Mouse (Mus musculus) intestine, embryonic 15.5 days (tissue): ENCODE data around the gene Cd207. TPM values are rescaled to one million over a fixed set of nuclear protein-coding genes. Genes with fewer than 3 reads are reported as not detected.
"Not testable (repeated sequence)": the region's sequence is repeated elsewhere in the genome, so short reads cannot be mapped to it uniquely, and the experiment has no call there.

ENCODE experiments used
- ATAC-seq: fragments of 200-750 bp; cut with Nextera tagmentation; 2 replicates; pipeline ENCODE4 v1.8.0; 2017; ENCODE audit warnings: moderate TSS enrichment, moderate library complexity
- H3K27ac ChIP-seq: fragments of 300-500 bp; sonication (generic); 2 replicates; pipeline ENCODE4 v1.5.1; 2015; ENCODE audit warnings: mild to moderate bottlenecking, inconsistent platforms
- H3K27me3 ChIP-seq: fragments of 300-500 bp; sonication (generic); replicated peaks from 2 replicates; pipeline ENCODE4 v1.6.1; 2015; ENCODE audit warnings: inconsistent platforms
- H3K36me3 ChIP-seq: fragments of 300-500 bp; sonication (generic); 2 replicates; pipeline ENCODE4 v1.6.1; 2015; ENCODE audit warnings: inconsistent platforms
- H3K4me1 ChIP-seq: fragments of 300-500 bp; sonication (generic); replicated peaks from 2 replicates; pipeline ENCODE4 v1.6.1; 2015; ENCODE audit warnings: inconsistent platforms
- H3K4me2 ChIP-seq: fragments of 300-500 bp; sonication (generic); replicated peaks from 2 replicates; pipeline ENCODE4 v1.6.1; 2015; ENCODE audit warnings: mild to moderate bottlenecking, inconsistent platforms
- H3K4me3 ChIP-seq: fragments of 300-500 bp; sonication (generic); replicated peaks from 2 replicates; pipeline ENCODE4 v1.5.1; 2015; ENCODE audit warnings: inconsistent platforms
- H3K9ac ChIP-seq: fragments of 300-500 bp; sonication (generic); 2 replicates; pipeline ENCODE4 v1.6.1; 2015; ENCODE audit warnings: inconsistent platforms
- H3K9me3 ChIP-seq: fragments of 300-500 bp; sonication (generic); 2 replicates; pipeline ENCODE4 v1.6.1; 2016; ENCODE audit warnings: inconsistent platforms
- WGBS: fragments of 180-500 bp; shearing (Covaris S2); methylation state at CpG from one replicate; pipeline ENCODE4 v1.1.7; 2015; 5-methylcytosine and 5-hydroxymethylcytosine counted together
- polyA plus RNA-seq: library from polyadenylated mRNA; unstranded; fragments of >200 nt; fragmentation: Nextera tagmentation; extraction: Ambion mirVana; gene quantifications from 2 replicates; pipeline ENCODE4 v1.2.1, GENCODE M21; 2015

Gene Cd207
- polyA plus RNA-seq, 1 experiment from 2014 or later, result not detected

GRCm38 (mm10) chr6:83693835-83694234 is 16.2 kb upstream of the Cd207 start:
- no peak overlapping the region for H3K27ac ChIP-seq
- 0 out of 2 replicates have a peak, but pooled peaks have one; percentile 15 for ATAC-seq
- no peaks in the 10 kb centered on the region for H3K4me1 ChIP-seq
- no peaks in the 10 kb centered on the region for H3K36me3 ChIP-seq
- WGBS, result under 1% methylated on average over 9 of the region's 9 CpGs
- no peak overlapping the region for H3K4me3 ChIP-seq
- H3K4me2 ChIP-seq, result no peak overlapping the region
- no peaks in the 10 kb centered on the region for H3K9me3 ChIP-seq
- peaks cover 81% of the 10 kb centered on the region for H3K27me3 ChIP-seq
- H3K9ac ChIP-seq, result no peak overlapping the region

GRCm38 (mm10) chr6:83692962-83693361 is 15.3 kb upstream of the Cd207 start:
- Histone ChIP-seq H3K27ac (no peak overlapping the region), H3K4me2 (no peak overlapping the region), H3K36me3 (no peaks in the 10 kb centered on the region), H3K9ac (no peak overlapping the region), H3K27me3 (peaks cover 75% of the 10 kb centered on the region), H3K4me3 (no peak overlapping the region), H3K9me3 (no peaks in the 10 kb centered on the region), H3K4me1 (no peaks in the 10 kb centered on the region)
- 4% methylated on average over 12 of the region's 12 CpGs for WGBS
- no peak for ATAC-seq

- H3K27me3 ChIP-seq, result peaks cover 55% of the 10 kb centered on the region
- no peak overlapping the region for H3K4me2 ChIP-seq
- no peak overlapping the region for H3K9ac ChIP-seq
- no peaks in the 10 kb centered on the region for H3K36me3 ChIP-seq
- no peaks in the 10 kb centered on the region for H3K4me1 ChIP-seq
- H3K9me3 ChIP-seq, result no peaks in the 10 kb centered on the region
- H3K27ac ChIP-seq, result no peak overlapping the region
- no peak for ATAC-seq
- 50% methylated on average over 2 of the region's 2 CpGs for WGBS
- H3K4me3 ChIP-seq, result no peak overlapping the region
Observed at GRCm38 (mm10) chr6:83690936-83691335, 13.3 kb upstream of the Cd207 start.

GRCm38 (mm10) chr6:83690277-83690676 is 12.6 kb upstream of the Cd207 start:
- H3K27ac ChIP-seq, result no peak overlapping the region
- H3K9me3 ChIP-seq, result no peaks in the 10 kb centered on the region
- no peak for ATAC-seq
- 38% methylated on average over 4 of the region's 5 CpGs for WGBS
- H3K9ac ChIP-seq, result no peak overlapping the region
- peaks cover 48% of the 10 kb centered on the region for H3K27me3 ChIP-seq
- H3K4me2 ChIP-seq, result no peak overlapping the region
- H3K36me3 ChIP-seq, result no peaks in the 10 kb centered on the region
- no peak overlapping the region for H3K4me3 ChIP-seq
- no peaks in the 10 kb centered on the region for H3K4me1 ChIP-seq

GRCm38 (mm10) chr6:83689374-83689773 is 11.7 kb upstream of the Cd207 start:
- H3K9me3 ChIP-seq, result no peaks in the 10 kb centered on the region
- no peaks in the 10 kb centered on the region for H3K4me1 ChIP-seq
- H3K27me3 ChIP-seq, result peaks cover 39% of the 10 kb centered on the region
- no peaks in the 10 kb centered on the region for H3K36me3 ChIP-seq
- 83% methylated on average over 4 of the region's 4 CpGs for WGBS
- ATAC-seq, result no peak
- H3K4me2 ChIP-seq, result no peak overlapping the region
- H3K27ac ChIP-seq, result no peak overlapping the region
- no peak overlapping the region for H3K4me3 ChIP-seq
- no peak overlapping the region for H3K9ac ChIP-seq

- ATAC-seq, result no peak
- H3K4me1 ChIP-seq, result no peaks in the 10 kb centered on the region
- H3K4me3 ChIP-seq, result no peak overlapping the region
- WGBS, result 9% methylated on average over 4 of the region's 4 CpGs
- H3K9ac ChIP-seq, result no peak overlapping the region
- H3K27ac ChIP-seq, result no peak overlapping the region
- H3K4me2 ChIP-seq, result no peak overlapping the region
- H3K9me3 ChIP-seq, result no peaks in the 10 kb centered on the region
- no peaks in the 10 kb centered on the region for H3K36me3 ChIP-seq
- no peaks in the 10 kb centered on the region for H3K27me3 ChIP-seq
Observed at GRCm38 (mm10) chr6:83673395-83673794, 4.3 kb downstream of the Cd207 start.

- no peaks in the 10 kb centered on the region for H3K9me3 ChIP-seq
- 86% methylated on average over 2 of the region's 2 CpGs for WGBS
- no peak for ATAC-seq
Observed at GRCm38 (mm10) chr6:83665009-83665408, 12.6 kb downstream of the Cd207 start.

GRCm38 (mm10) chr6:83660821-83661220 is 16.8 kb downstream of the Cd207 start:
- 82% methylated on average over 4 of the region's 4 CpGs for WGBS
- H3K27ac ChIP-seq, result no peak overlapping the region
- no peak overlapping the region for H3K4me2 ChIP-seq
- no peaks in the 10 kb centered on the region for H3K27me3 ChIP-seq
- H3K36me3 ChIP-seq, result no peaks in the 10 kb centered on the region
- ATAC-seq, result no peak
- H3K4me1 ChIP-seq, result no peaks in the 10 kb centered on the region
- H3K4me3 ChIP-seq, result no peak overlapping the region
- H3K9me3 ChIP-seq, result no peaks in the 10 kb centered on the region
- no peak overlapping the region for H3K9ac ChIP-seq

More at GRCm38 (mm10) chr6:83665009-83665408, 12.6 kb downstream of the Cd207 start:
- H3K4me3 ChIP-seq, result no peak overlapping the region
- no peak overlapping the region for H3K9ac ChIP-seq
- no peak overlapping the region for H3K4me2 ChIP-seq
- H3K27ac ChIP-seq, result no peak overlapping the region
- H3K36me3 ChIP-seq, result no peaks in the 10 kb centered on the region
- H3K4me1 ChIP-seq, result no peaks in the 10 kb centered on the region
- H3K27me3 ChIP-seq, result no peaks in the 10 kb centered on the region

- no peaks in the 10 kb centered on the region for H3K4me1 ChIP-seq
- no peaks in the 10 kb centered on the region for H3K27me3 ChIP-seq
- ATAC-seq, result no peak
- no peak within 1 kb of the TSS for H3K4me2 ChIP-seq
- H3K27ac ChIP-seq, result no peak within 1 kb of the TSS
- no peak within 1 kb of the TSS for H3K9ac ChIP-seq
- WGBS, result 95% methylated on average over 2 of the region's 2 CpGs
- H3K36me3 ChIP-seq, result no peaks in the 10 kb centered on the region
- H3K4me3 ChIP-seq, result no peak within 1 kb of the TSS
- H3K9me3 ChIP-seq, result no peaks in the 10 kb centered on the region
Observed at GRCm38 (mm10) chr6:83656087-83656486, 21.6 kb downstream of the Cd207 start, which contains the start of gene Clec4f. Gene Clec4f (minus strand): TSS chr6:83656187.

GRCm38 (mm10) chr6:83646715-83647114 is 30.9 kb downstream of the Cd207 start:
- Histone ChIP-seq H3K9ac (no peak overlapping the region), H3K36me3 (no peaks in the 10 kb centered on the region), H3K4me2 (no peak overlapping the region), H3K27me3 (no peaks in the 10 kb centered on the region), H3K9me3 (no peaks in the 10 kb centered on the region), H3K4me1 (no peaks in the 10 kb centered on the region), H3K27ac (no peak overlapping the region), H3K4me3 (no peak overlapping the region)
- no peak for ATAC-seq
- 78% methylated on average over 10 of the region's 10 CpGs for WGBS

GRCm38 (mm10) chr6:83635329-83635728 is 42.3 kb downstream of the Cd207 start:
- Histone ChIP-seq H3K9ac (no peak overlapping the region), H3K4me2 (no peak overlapping the region), H3K27me3 (no peaks in the 10 kb centered on the region), H3K4me1 (no peaks in the 10 kb centered on the region), H3K4me3 (no peak overlapping the region), H3K27ac (no peak overlapping the region), H3K36me3 (no peaks in the 10 kb centered on the region), H3K9me3 (no peaks in the 10 kb centered on the region)
- WGBS, result 78% methylated on average over 1 of the region's 1 CpGs
- ATAC-seq, result no peak

GRCm38 (mm10) chr6:83634631-83635030 is 43.0 kb downstream of the Cd207 start:
- not testable (repeated sequence) for H3K4me2 ChIP-seq, H3K27ac ChIP-seq, ATAC-seq, H3K4me3 ChIP-seq, H3K9ac ChIP-seq, H3K27me3 ChIP-seq, H3K9me3 ChIP-seq, H3K4me1 ChIP-seq, H3K36me3 ChIP-seq
- WGBS, result 58% methylated on average over 4 of the region's 4 CpGs

- H3K4me2 ChIP-seq, H3K9ac ChIP-seq, H3K4me3 ChIP-seq, H3K36me3 ChIP-seq, ATAC-seq, H3K4me1 ChIP-seq, H3K27me3 ChIP-seq, H3K27ac ChIP-seq, H3K9me3 ChIP-seq: not testable (repeated sequence)
- 35% methylated on average over 5 of the region's 5 CpGs for WGBS
Observed at GRCm38 (mm10) chr6:83634106-83634505, 43.6 kb downstream of the Cd207 start.
